Mouse (Mus musculus) MEL (cell line): Measurements from ENCODE around the gene Col24a1. TPM values are rescaled to one million over a fixed set of nuclear protein-coding genes. Genes with fewer than 3 reads are reported as not detected.

Source experiments
- DNase-seq: peaks from one replicate; pipeline ENCODE4 v3.0.0; 2011; ENCODE audit warnings: low read depth, low spot score
- H3K27ac ChIP-seq: 2 replicates; pipeline ENCODE4 v1.5.1; 2012; ENCODE audit warnings: low read depth, mild to moderate bottlenecking, control low read depth, low read length, moderate library complexity; ENCODE audit not compliant: control insufficient read depth
- H3K27me3 ChIP-seq, 2 experiments: fragments of 150-350 bp in 1 of 2; sonication (generic) in 1 of 2; 2 replicates each; pipeline ENCODE4 v1.6.1; 2012; ENCODE audit warnings: low read length in 2 of 2, mild to moderate bottlenecking in 2 of 2, improper control_type of control experiment in 1 of 2, moderate library complexity in 1 of 2; ENCODE audit not compliant: insufficient read depth in 2 of 2, control insufficient read depth in 1 of 2
- H3K36me3 ChIP-seq, 2 experiments: 2 replicates each; pipeline ENCODE4 v1.6.1; 2012 to 2014; ENCODE audit warnings: low read length in 2 of 2, improper control_type of control experiment in 1 of 2, inconsistent platforms in 1 of 2, mild to moderate bottlenecking in 1 of 2; ENCODE audit not compliant: insufficient read depth in 2 of 2, control insufficient read depth in 1 of 2
- H3K4me1 ChIP-seq, 2 experiments: fragments of 150-350 bp in 1 of 2; sonication (generic) in 1 of 2; 2 replicates each; pipeline ENCODE4 v1.6.1; 2012; ENCODE audit warnings: low read length in 2 of 2, improper control_type of control experiment in 1 of 2, mild to moderate bottlenecking in 1 of 2; ENCODE audit not compliant: insufficient read depth in 2 of 2, control insufficient read depth in 1 of 2
- H3K4me3 ChIP-seq, 2 experiments: fragments of 150-350 bp in 1 of 2; sonication (generic) in 1 of 2; 2 replicates each; pipeline ENCODE4 v1.5.1; 2012; ENCODE audit warnings: low read depth in 2 of 2, low read length in 2 of 2, mild to moderate bottlenecking in 2 of 2, moderate library complexity in 2 of 2, control low read depth in 1 of 2, improper control_type of control experiment in 1 of 2; ENCODE audit not compliant: control insufficient read depth in 1 of 2, insufficient read depth in 1 of 2
- H3K79me2 ChIP-seq: 2 replicates; pipeline ENCODE4 v1.6.1; 2012; ENCODE audit warnings: mild to moderate bottlenecking, low read length, moderate library complexity; ENCODE audit not compliant: control insufficient read depth, poor library complexity, insufficient read depth
- H3K9ac ChIP-seq: 2 replicates; pipeline ENCODE4 v1.6.1; 2012; ENCODE audit warnings: low read depth, mild to moderate bottlenecking, control low read depth, low read length, moderate library complexity; ENCODE audit not compliant: control insufficient read depth, poor library complexity, severe bottlenecking
- H3K9me3 ChIP-seq: fragments of 150-350 bp; sonication (generic); replicated peaks from 2 replicates; pipeline ENCODE4 v1.6.1; 2012; ENCODE audit warnings: mild to moderate bottlenecking, low read length, improper control_type of control experiment, moderate library complexity; ENCODE audit not compliant: insufficient read depth
- BHLHE40 ChIP-seq: IDR thresholded peaks from 2 replicates; pipeline ENCODE4 v1.6.1; 2012; ENCODE audit warnings: low read depth, mild to moderate bottlenecking, inconsistent platforms, low read length, improper control_type of control experiment, borderline replicate concordance
- CHD2 ChIP-seq: IDR thresholded peaks from 2 replicates; pipeline ENCODE4 v1.6.1; 2011; ENCODE audit warnings: low read length, improper control_type of control experiment
- CTCF ChIP-seq, 3 experiments: IDR thresholded peaks in 2 of 3; conservative IDR thresholded peaks in 1 of 3; 2 replicates each; pipeline ENCODE4 v1.5.1; 2011 to 2012; ENCODE audit warnings: low read length in 3 of 3, low read depth in 2 of 3, mild to moderate bottlenecking in 2 of 3, improper control_type of control experiment in 1 of 3, inconsistent platforms in 1 of 3, mixed read lengths in 1 of 3, moderate library complexity in 1 of 3; ENCODE audit not compliant: control insufficient read depth in 1 of 3, insufficient read depth in 1 of 3, poor library complexity in 1 of 3, severe bottlenecking in 1 of 3
- ELF1 ChIP-seq: IDR thresholded peaks from 2 replicates; pipeline ENCODE4 v1.6.1; 2014; ENCODE audit warnings: low read depth, mild to moderate bottlenecking, inconsistent platforms, low read length, improper control_type of control experiment, moderate library complexity
- GABPA ChIP-seq: IDR thresholded peaks from 2 replicates; pipeline ENCODE4 v1.6.1; 2012; ENCODE audit warnings: low read depth, mild to moderate bottlenecking, inconsistent platforms, low read length, improper control_type of control experiment, moderate library complexity
- GATA1 ChIP-seq: IDR thresholded peaks from 2 replicates; pipeline ENCODE4 v1.6.1; 2011; ENCODE audit warnings: low read depth, low read length, improper control_type of control experiment
- HCFC1 ChIP-seq: IDR thresholded peaks from 2 replicates; pipeline ENCODE4 v1.6.1; 2012; ENCODE audit warnings: low read depth, mild to moderate bottlenecking, inconsistent platforms, low read length, improper control_type of control experiment, moderate library complexity
- JUND ChIP-seq: IDR thresholded peaks from 2 replicates; pipeline ENCODE4 v1.6.1; 2011; ENCODE audit warnings: low read depth, mild to moderate bottlenecking, improper control_type of control experiment, low read length
- MAFK ChIP-seq: IDR thresholded peaks from 2 replicates; pipeline ENCODE4 v1.6.1; 2011; ENCODE audit warnings: low read depth, mild to moderate bottlenecking, low read length, improper control_type of control experiment, borderline replicate concordance
- MAZ ChIP-seq: IDR thresholded peaks from 2 replicates; pipeline ENCODE4 v1.6.1; 2012; ENCODE audit warnings: low read depth, mild to moderate bottlenecking, inconsistent platforms, low read length, improper control_type of control experiment
- MXI1 ChIP-seq: IDR thresholded peaks from 2 replicates; pipeline ENCODE4 v1.6.1; 2011; ENCODE audit warnings: mild to moderate bottlenecking, low read depth, low read length, improper control_type of control experiment
- MYB ChIP-seq: IDR thresholded peaks from 2 replicates; pipeline ENCODE4 v1.6.1; 2011; ENCODE audit warnings: mild to moderate bottlenecking, low read depth, low read length, improper control_type of control experiment
- MYC ChIP-seq: IDR thresholded peaks from 2 replicates; pipeline ENCODE4 v1.6.1; 2011; ENCODE audit warnings: low read depth, mild to moderate bottlenecking, low read length, improper control_type of control experiment, moderate library complexity
- NELFE ChIP-seq: IDR thresholded peaks from 2 replicates; pipeline ENCODE4 v1.6.1; 2011; ENCODE audit warnings: low read depth, low read length, improper control_type of control experiment
- NRF1 ChIP-seq: IDR thresholded peaks from 2 replicates; pipeline ENCODE4 v1.6.1; 2014; ENCODE audit warnings: low read depth, mild to moderate bottlenecking, inconsistent platforms, low read length, improper control_type of control experiment, moderate library complexity; ENCODE audit not compliant: poor library complexity, insufficient read depth, severe bottlenecking
- POLR2AphosphoS2 ChIP-seq: IDR thresholded peaks from 2 replicates; pipeline ENCODE4 v1.6.1; 2011; ENCODE audit warnings: low read length, improper control_type of control experiment
- RCOR1 ChIP-seq: IDR thresholded peaks from 2 replicates; pipeline ENCODE4 v1.6.1; 2012; ENCODE audit warnings: low read depth, mild to moderate bottlenecking, inconsistent platforms, low read length, improper control_type of control experiment
- SIN3A ChIP-seq: IDR thresholded peaks from 2 replicates; pipeline ENCODE4 v1.6.1; 2012; ENCODE audit warnings: low read length, improper control_type of control experiment, inconsistent platforms
- SMC3 ChIP-seq: IDR thresholded peaks from 2 replicates; pipeline ENCODE4 v1.6.1; 2011; ENCODE audit warnings: low read depth, low read length, improper control_type of control experiment
- TCF12 ChIP-seq: IDR thresholded peaks from 2 replicates; pipeline ENCODE4 v1.6.1; 2014; ENCODE audit warnings: low read depth, mild to moderate bottlenecking, inconsistent platforms, low read length, improper control_type of control experiment, moderate library complexity
- USF2 ChIP-seq, 2 experiments: IDR thresholded peaks; 2 replicates each; pipeline ENCODE4 v1.6.1; 2011 to 2012; ENCODE audit warnings: improper control_type of control experiment in 2 of 2, low read length in 2 of 2, borderline replicate concordance in 1 of 2, inconsistent platforms in 1 of 2, low read depth in 1 of 2, mild to moderate bottlenecking in 1 of 2; ENCODE audit not compliant: insufficient read depth in 1 of 2
- polyA plus RNA-seq, 2 experiments: library from polyadenylated mRNA; stranded (reverse) in 1 of 2; unstranded in 1 of 2; fragments of >175 nt in 1 of 2; fragments of >200 nt in 1 of 2; gene quantifications; 2 replicates each; pipeline versions ENCODE4 v1.2.1 to v1.2.4; 2012; ENCODE audit warnings: low replicate concordance in 2 of 2, low read depth in 1 of 2; ENCODE audit not compliant: insufficient read length in 2 of 2, insufficient read depth in 1 of 2, missing spikeins in 1 of 2
- total RNA-seq: library from RNA; depleted of rRNA; stranded (reverse); fragments of 300-350 nt; gene quantifications from 2 replicates; pipeline ENCODE4 v1.2.3, GENCODE M21; 2012; rRNA removed

The Col24a1 gene
- total and polyA plus RNA-seq, 3 experiments: not detected

DNA sequence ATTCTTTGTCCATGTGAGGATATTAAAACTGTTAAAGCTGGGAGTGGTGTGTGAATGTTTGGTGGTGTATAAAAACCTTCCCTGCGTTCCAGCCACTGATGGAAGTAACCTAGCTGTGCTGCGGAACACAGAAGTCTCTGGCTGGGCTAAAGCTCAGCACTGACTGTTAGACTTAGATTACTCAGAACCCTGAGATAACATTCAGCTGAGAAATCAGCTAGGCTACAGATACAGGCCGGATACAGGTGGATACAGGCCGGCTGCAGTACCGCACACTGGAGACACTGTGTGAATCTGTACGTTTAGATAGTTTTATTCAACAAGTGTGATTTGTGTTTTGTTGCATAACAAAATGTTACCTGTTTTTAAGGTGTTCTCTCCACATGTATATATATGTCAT, 308.5 kb downstream of the Col24a1 start:
- H3K9ac ChIP-seq: no peak overlapping the region
- no peaks in the 10 kb centered on the region for H3K27me3 ChIP-seq
- no peaks in the 10 kb centered on the region; a peak in 1 of 4 replicates for H3K4me1 ChIP-seq
- H3K79me2 ChIP-seq: no peaks in the 10 kb centered on the region
- H3K27ac ChIP-seq: no peak overlapping the region
- no peak for DNase-seq
- H3K36me3 ChIP-seq: peaks cover 0 to 8% of the 10 kb centered on the region in 2 experiments
- no peaks in the 10 kb centered on the region for H3K9me3 ChIP-seq
- no peak overlapping the region for H3K4me3 ChIP-seq
- TF ChIP-seq CHD2: no peak
- no peak for TF ChIP-seq BHLHE40
- TF ChIP-seq SMC3: no peak
- TF ChIP-seq NRF1: no peak
- no peak for TF ChIP-seq MXI1
- no peak for TF ChIP-seq NELFE
- no peak for TF ChIP-seq TCF12
- TF ChIP-seq SIN3A: no peak
- TF ChIP-seq GATA1: no peak
- TF ChIP-seq JUND: no peak
- TF ChIP-seq, all 39 proteins: peak for 0

DNA sequence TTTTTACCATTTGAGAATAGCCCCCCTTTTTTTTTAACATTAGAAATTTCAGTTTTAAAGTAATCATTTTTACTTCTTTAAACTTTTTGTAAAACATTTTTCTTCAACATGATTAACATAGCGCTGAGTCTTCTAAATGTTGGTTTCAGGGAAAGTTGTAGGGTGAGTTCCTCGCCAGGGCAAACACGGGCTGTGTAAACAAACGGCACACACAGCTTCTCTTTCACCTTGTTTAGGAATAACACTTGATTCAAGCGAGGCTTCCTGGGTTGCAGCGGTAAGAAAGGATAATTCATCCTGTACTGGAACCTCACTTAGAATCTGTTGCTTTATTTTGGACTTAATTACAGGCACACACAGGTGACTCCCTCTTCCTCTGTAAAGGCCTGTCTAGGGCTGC, 309.1 kb downstream of the Col24a1 start:
- H3K27ac ChIP-seq: no peak overlapping the region
- no peaks in the 10 kb centered on the region for H3K27me3 ChIP-seq
- no peak for DNase-seq
- no peak for TF ChIP-seq BHLHE40
- no peak for TF ChIP-seq MAFK
- TF ChIP-seq MYC: no peak
- no peak for TF ChIP-seq HCFC1
- no peak for TF ChIP-seq ELF1
- TF ChIP-seq MXI1: no peak
- TF ChIP-seq MAZ: no peak
- no peak for TF ChIP-seq MYB
- no peak for TF ChIP-seq USF2 (IDR thresholded peaks at IDR 0.05; ENCODE audit: borderline replicate concordance in 1 of 2, insufficient read depth in 1 of 2, low read depth in 1 of 2, low read length in 2 of 2)
- TF ChIP-seq GABPA: no peak
- TF ChIP-seq POLR2AphosphoS2: no peak
- TF ChIP-seq NELFE: no peak
- no peak for TF ChIP-seq RCOR1
- TF ChIP-seq CTCF (IDR thresholded peaks at IDR 0.05 in 2 of 3, conservative IDR thresholded peaks at IDR 0.05 in 1 of 3; ENCODE audit: control insufficient read depth in 1 of 3, insufficient read depth in 1 of 3, low read depth in 2 of 3, low read length in 3 of 3, poor library complexity in 1 of 3, severe bottlenecking in 1 of 3): no peak
- no peak overlapping the region for H3K9ac ChIP-seq
- peaks cover 0 to 5% of the 10 kb centered on the region in 2 experiments for H3K36me3 ChIP-seq
- no peak overlapping the region for H3K4me3 ChIP-seq
- no peaks in the 10 kb centered on the region for H3K79me2 ChIP-seq
- no peaks in the 10 kb centered on the region for H3K9me3 ChIP-seq
- H3K4me1 ChIP-seq: no peaks in the 10 kb centered on the region; a peak in 1 of 4 replicates

Other genes starting within 250 kb of the Col24a1 start
- gene Clca2, start 193.0 kb upstream of the Col24a1 start, total RNA-seq: not detected in 2 replicates
- gene Clca2, start 193.0 kb upstream of the Col24a1 start, polyA plus RNA-seq: not detected
- gene Odf2l, start 173.9 kb upstream of the Col24a1 start, total RNA-seq: 12.6 and 15.1 TPM in 2 replicates
- 10 to 100 TPM in 1 of 2 experiments, not detected in 1; 15.0 TPM for gene Odf2l, start 173.9 kb upstream of the Col24a1 start, polyA plus RNA-seq